Mouse (Mus musculus) CH12.LX (cell line): ENCODE measurements around the gene Gtf2h4. TPM values are rescaled to one million over a fixed set of nuclear protein-coding genes. Genes with fewer than 3 reads are reported as not detected.

Source experiments
- DNase-seq: peaks from one replicate; pipeline ENCODE4 v3.0.0-alpha.2; 2013; ENCODE audit errors: extremely low read depth
- H3K27ac ChIP-seq: 2 replicates; pipeline ENCODE4 v1.5.1; 2012; ENCODE audit warnings: low read depth, mild to moderate bottlenecking, control low read depth, moderate library complexity; ENCODE audit not compliant: insufficient read depth
- H3K27me3 ChIP-seq: replicated peaks from 2 replicates; pipeline ENCODE3; 2012; ENCODE audit warnings: inconsistent platforms
- H3K36me3 ChIP-seq, 2 experiments: replicated peaks in 1 of 2; 2 replicates each; pipeline versions ENCODE3 to v1.6.1; 2012; ENCODE audit warnings: inconsistent platforms in 1 of 2, low read length in 1 of 2, mild to moderate bottlenecking in 1 of 2, mixed read lengths in 1 of 2, moderate library complexity in 1 of 2; ENCODE audit not compliant: control insufficient read depth in 1 of 2, insufficient read depth in 1 of 2
- H3K4me1 ChIP-seq, 2 experiments: 2 replicates each; pipeline ENCODE4 v1.6.1; 2012; ENCODE audit warnings: inconsistent platforms in 1 of 2, moderate library complexity in 1 of 2; ENCODE audit not compliant: insufficient read depth in 2 of 2, control insufficient read depth in 1 of 2
- H3K4me2 ChIP-seq: 2 replicates; pipeline ENCODE4 v1.6.1; 2012; ENCODE audit warnings: low read depth, mild to moderate bottlenecking, control low read depth; ENCODE audit not compliant: poor library complexity, insufficient read depth, severe bottlenecking
- H3K4me3 ChIP-seq, 3 experiments: fragments of 150-350 bp in 1 of 3; sonication (generic) in 1 of 3; replicated peaks in 1 of 3; 2 replicates each; pipeline versions ENCODE3 to v1.5.1; 2011 to 2012; ENCODE audit warnings: low read depth in 2 of 3, low read length in 2 of 3, mild to moderate bottlenecking in 2 of 3, moderate library complexity in 2 of 3, control low read depth in 1 of 3, improper control_type of control experiment in 1 of 3, inconsistent platforms in 1 of 3, mixed read lengths in 1 of 3; ENCODE audit not compliant: poor library complexity in 1 of 3
- H3K79me2 ChIP-seq: replicated peaks from 2 replicates; pipeline ENCODE4 v1.6.1; 2012; ENCODE audit warnings: mild to moderate bottlenecking, moderate library complexity; ENCODE audit not compliant: control insufficient read depth, poor library complexity, insufficient read depth, severe bottlenecking; ENCODE audit errors: extremely low read depth
- H3K9ac ChIP-seq: 2 replicates; pipeline ENCODE4 v1.6.1; 2012; ENCODE audit warnings: low read depth, mild to moderate bottlenecking, control low read depth, moderate library complexity; ENCODE audit not compliant: insufficient read depth
- H3K9me3 ChIP-seq: replicated peaks from 2 replicates; pipeline ENCODE3; 2012; ENCODE audit warnings: low read length, inconsistent platforms, mixed read lengths
- BHLHE40 ChIP-seq: IDR thresholded peaks from 2 replicates; pipeline ENCODE4 v1.6.1; 2011; ENCODE audit warnings: mild to moderate bottlenecking, low read depth, low read length, improper control_type of control experiment
- CHD2 ChIP-seq: IDR thresholded peaks from 2 replicates; pipeline ENCODE4 v1.6.1; 2011; ENCODE audit warnings: low read length, improper control_type of control experiment
- GABPA ChIP-seq: IDR thresholded peaks from 2 replicates; pipeline ENCODE4 v1.6.1; 2012; ENCODE audit warnings: low read depth, low read length, improper control_type of control experiment, inconsistent platforms; ENCODE audit not compliant: insufficient replicate concordance
- IRF4 ChIP-seq: IDR thresholded peaks from 2 replicates; pipeline ENCODE4 v1.6.1; 2014; ENCODE audit warnings: low read depth, mild to moderate bottlenecking, inconsistent platforms, low read length, improper control_type of control experiment
- JUN ChIP-seq: IDR thresholded peaks from 2 replicates; pipeline ENCODE4 v1.6.1; 2011; ENCODE audit warnings: low read depth, mild to moderate bottlenecking, low read length, improper control_type of control experiment, moderate library complexity; ENCODE audit not compliant: insufficient read depth
- MAFK ChIP-seq: IDR thresholded peaks from 2 replicates; pipeline ENCODE4 v1.6.1; 2011; ENCODE audit warnings: low read length, improper control_type of control experiment; ENCODE audit not compliant: insufficient replicate concordance
- MXI1 ChIP-seq: IDR thresholded peaks from 2 replicates; pipeline ENCODE4 v1.6.1; 2011; ENCODE audit warnings: mild to moderate bottlenecking, low read depth, low read length, improper control_type of control experiment
- NELFE ChIP-seq: IDR thresholded peaks from 2 replicates; pipeline ENCODE4 v1.6.1; 2011; ENCODE audit warnings: low read depth, low read length, improper control_type of control experiment
- PAX5 ChIP-seq: IDR thresholded peaks from 2 replicates; pipeline ENCODE4 v1.6.1; 2012; ENCODE audit warnings: low read length, inconsistent platforms, mixed read lengths
- RAD21 ChIP-seq: IDR thresholded peaks from 2 replicates; pipeline ENCODE4 v1.6.1; 2011; ENCODE audit warnings: low read depth, mild to moderate bottlenecking, low read length, improper control_type of control experiment, moderate library complexity
- RCOR1 ChIP-seq: conservative IDR thresholded peaks from 2 replicates; pipeline ENCODE4 v1.6.1; 2012; ENCODE audit warnings: low read depth, mild to moderate bottlenecking, inconsistent platforms, low read length, improper control_type of control experiment
- SMC3 ChIP-seq: IDR thresholded peaks from 2 replicates; pipeline ENCODE4 v1.6.1; 2011; ENCODE audit warnings: low read depth, low read length, improper control_type of control experiment
- dilution Hi-C: fragments of 300-500 bp; cut with MboI; formaldehyde crosslinking; loops from 2 replicates; pipeline ENCODE4 v1.14.3; 2020; ENCODE audit warnings: low sequenced_read_pairs; ENCODE audit not compliant: extremely low pct_unique_long_range_greater_than_20kb, extremely low pct_ligation_motif_present
- in situ Hi-C: fragments of 300-500 bp; cut with MboI; formaldehyde crosslinking; loops from 3 replicates; pipeline ENCODE4 v1.14.3; 2019; ENCODE audit warnings: low sequenced_read_pairs, low pct_ligation_motif_present, low pct_unique_long_range_greater_than_20kb, mixed read lengths
- polyA plus RNA-seq: library from polyadenylated mRNA; unstranded; fragments of >175 nt; gene quantifications from 2 replicates; pipeline ENCODE4 v1.2.1, GENCODE M21; 2012; ENCODE audit warnings: low read depth; ENCODE audit not compliant: insufficient read length
- total RNA-seq, 2 experiments: library from RNA; depleted of rRNA; stranded (reverse); fragments of 300-350 nt in 1 of 2; fragments of >200 nt in 1 of 2; gene quantifications; 2 replicates each; pipeline ENCODE4 v1.2.3; 2012 to 2014

Gtf2h4 gene
- total and polyA plus RNA-seq, 3 experiments: 40.0 to 55.7 (median 40.7) TPM

GRCm38 (mm10) chr17:35697759-35698500 is 24.4 kb upstream of the Gtf2h4 start:
- no peak overlapping the region for H3K4me3 ChIP-seq
- TF ChIP-seq CHD2 (no peak), MAFK (no peak)
- H3K4me1 ChIP-seq: peaks cover 5 to 27% of the 10 kb centered on the region in 2 experiments; a peak in 3 of 4 replicates
- H3K4me2 ChIP-seq: no peak overlapping the region
- in situ Hi-C loops (no loop called here), dilution Hi-C loops (no loop called here)
- DNase-seq: no peak
- no peak overlapping the region for H3K27ac ChIP-seq
- H3K36me3 ChIP-seq: no peaks in the 10 kb centered on the region
- H3K9ac ChIP-seq: no peak overlapping the region
- H3K79me2 ChIP-seq: no peaks in the 10 kb centered on the region
- H3K9me3 ChIP-seq: peaks cover 5% of the 10 kb centered on the region
- peaks cover 66% of the 10 kb centered on the region for H3K27me3 ChIP-seq

GRCm38 (mm10) chr17:35697429-35697758 is 23.9 kb upstream of the Gtf2h4 start:
- H3K27me3 ChIP-seq: peaks cover 61% of the 10 kb centered on the region
- no peaks in the 10 kb centered on the region for H3K79me2 ChIP-seq
- peaks cover 5 to 31% of the 10 kb centered on the region in 2 experiments; a peak in 3 of 4 replicates for H3K4me1 ChIP-seq
- H3K4me2 ChIP-seq: no peak overlapping the region
- H3K9ac ChIP-seq: no peak overlapping the region
- no peak for TF ChIP-seq MXI1
- no peak for TF ChIP-seq BHLHE40
- TF ChIP-seq NELFE: no peak
- TF ChIP-seq RAD21: no peak
- TF ChIP-seq IRF4: no peak
- no peak for TF ChIP-seq SMC3
- TF ChIP-seq PAX5: no peak
- TF ChIP-seq GABPA: no peak
- TF ChIP-seq RCOR1: no peak
- no peak for TF ChIP-seq JUN
- no peak overlapping the region for H3K4me3 ChIP-seq
- peaks cover 5% of the 10 kb centered on the region for H3K9me3 ChIP-seq
- no peak overlapping the region for H3K27ac ChIP-seq
- no peak for DNase-seq
- in situ Hi-C loops: no loop called here
- dilution Hi-C loops: no loop called here
- no peaks in the 10 kb centered on the region for H3K36me3 ChIP-seq

GRCm38 (mm10) chr17:35696691-35697090 is 23.2 kb upstream of the Gtf2h4 start:
- Histone ChIP-seq H3K36me3 (no peaks in the 10 kb centered on the region), H3K27ac (no peak overlapping the region), H3K4me3 (no peak overlapping the region), H3K9me3 (peaks cover 5% of the 10 kb centered on the region), H3K4me2 (no peak overlapping the region), H3K27me3 (peaks cover 54% of the 10 kb centered on the region), H3K79me2 (no peaks in the 10 kb centered on the region), H3K4me1 (peaks cover 5 to 31% of the 10 kb centered on the region in 2 experiments; a peak in 3 of 4 replicates), H3K9ac (no peak overlapping the region)
- no peak for DNase-seq
- no peak for TF ChIP-seq RAD21
- dilution Hi-C loops: no loop called here
- in situ Hi-C loops: no loop called here
